Mouse (Mus musculus) telencephalon, adult 2 months (tissue): ENCODE data around the gene Cadps2.
A peak's percentile ranks its signal among the peaks of the same experiment; 100 is the strongest.

Experiments
- DNase-seq: peaks from one replicate; pipeline ENCODE4 v3.0.0-alpha.2; 2011; ENCODE audit warnings: low read depth, low spot score

The Cadps2 gene

GRCm38 (mm10) chr6:23567651-23568050 lies 271.6 kb downstream of the Cadps2 start:
- no peak for DNase-seq

GRCm38 (mm10) chr6:23549874-23550273 lies 289.3 kb downstream of the Cadps2 start:
- no peak for DNase-seq

- no peak for DNase-seq
Observed at GRCm38 (mm10) chr6:23523710-23524109, 315.5 kb downstream of the Cadps2 start.

GRCm38 (mm10) chr6:23522556-23522955 lies 316.7 kb downstream of the Cadps2 start:
- no peak for DNase-seq

- DNase-seq: no peak
Observed at GRCm38 (mm10) chr6:23498611-23499010, 340.6 kb downstream of the Cadps2 start.

GRCm38 (mm10) chr6:23491804-23492203 lies 347.4 kb downstream of the Cadps2 start:
- peak; percentile 63 for DNase-seq

GRCm38 (mm10) chr6:23490431-23490830 lies 348.8 kb downstream of the Cadps2 start:
- DNase-seq: no peak

GRCm38 (mm10) chr6:23489046-23489445 lies 350.2 kb downstream of the Cadps2 start:
- no peak for DNase-seq

GRCm38 (mm10) chr6:23472686-23473085 lies 366.5 kb downstream of the Cadps2 start:
- no peak for DNase-seq

GRCm38 (mm10) chr6:23471830-23472229 lies 367.4 kb downstream of the Cadps2 start:
- no peak for DNase-seq

- no peak for DNase-seq
Observed at GRCm38 (mm10) chr6:23467885-23468284, 371.3 kb downstream of the Cadps2 start.

- DNase-seq: peak; percentile 21
Observed at GRCm38 (mm10) chr6:23462600-23463280, 376.5 kb downstream of the Cadps2 start.

- peak; percentile 61 for DNase-seq
Observed at GRCm38 (mm10) chr6:23457748-23458147, 381.5 kb downstream of the Cadps2 start.

- DNase-seq: no peak
Observed at GRCm38 (mm10) chr6:23453907-23454306, 385.3 kb downstream of the Cadps2 start.

- DNase-seq: no peak
Observed at GRCm38 (mm10) chr6:23439897-23440296, 399.3 kb downstream of the Cadps2 start.

GRCm38 (mm10) chr6:23410256-23411049 lies 428.8 kb downstream of the Cadps2 start:
- no peak for DNase-seq

GRCm38 (mm10) chr6:23394131-23394530 lies 445.1 kb downstream of the Cadps2 start:
- DNase-seq: no peak

- DNase-seq: no peak
Observed at GRCm38 (mm10) chr6:23392711-23393110, 446.5 kb downstream of the Cadps2 start.

GRCm38 (mm10) chr6:23386711-23387110 lies 452.5 kb downstream of the Cadps2 start:
- DNase-seq: no peak

- no peak for DNase-seq
Observed at GRCm38 (mm10) chr6:23383004-23383347, 456.2 kb downstream of the Cadps2 start.

GRCm38 (mm10) chr6:23382283-23383003 lies 456.8 kb downstream of the Cadps2 start:
- no peak for DNase-seq

- DNase-seq: no peak
Observed at GRCm38 (mm10) chr6:23376327-23376726, 462.9 kb downstream of the Cadps2 start.
